Mouse (Mus musculus): Measurements from ENCODE around the gene Ehd2.

DNA sequence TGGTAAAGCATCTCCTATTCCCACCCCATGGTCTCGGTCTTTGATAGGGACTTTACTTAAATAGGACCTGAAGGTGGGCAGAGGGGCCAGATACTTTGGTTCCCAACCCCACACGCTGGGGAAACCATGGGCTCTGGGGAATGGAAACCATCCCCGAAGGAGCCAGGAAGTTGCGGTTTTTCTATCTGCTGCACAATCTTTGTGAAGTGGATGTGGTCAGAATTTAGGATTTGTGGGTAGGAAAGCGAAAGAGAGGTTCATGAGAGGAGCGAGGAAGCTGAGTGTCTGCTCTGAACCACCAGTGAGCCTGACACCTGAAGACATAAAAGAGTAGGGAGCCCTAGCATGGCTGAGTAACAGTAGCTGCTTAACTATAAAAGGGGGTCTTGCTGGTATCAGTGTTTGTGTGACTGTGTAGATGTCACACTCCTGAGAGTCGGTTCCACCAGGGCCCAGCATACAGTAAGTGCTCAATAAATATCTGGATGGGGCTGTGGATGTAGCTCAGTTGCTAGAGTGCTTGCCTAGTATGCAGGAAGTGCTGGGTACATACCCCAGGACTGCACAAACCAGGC is 18.1 kb downstream of the Ehd2 start:
- TF ChIP-seq GATA1 (IDR thresholded peaks at IDR 0.05; ENCODE audit: low read length) (no peak), TAL1 (IDR thresholded peaks at IDR 0.05; ENCODE audit: low read length) (no peak)

All from erythroblast, embryonic 14.5 days (primary cell).